Mouse (Mus musculus) lung, postnatal 14 days (tissue): ENCODE results near the gene Socs1.

Experiments used
- DNase-seq: peaks from one replicate; pipeline ENCODE4 v3.0.0; 2021

The Socs1 gene

DNA sequence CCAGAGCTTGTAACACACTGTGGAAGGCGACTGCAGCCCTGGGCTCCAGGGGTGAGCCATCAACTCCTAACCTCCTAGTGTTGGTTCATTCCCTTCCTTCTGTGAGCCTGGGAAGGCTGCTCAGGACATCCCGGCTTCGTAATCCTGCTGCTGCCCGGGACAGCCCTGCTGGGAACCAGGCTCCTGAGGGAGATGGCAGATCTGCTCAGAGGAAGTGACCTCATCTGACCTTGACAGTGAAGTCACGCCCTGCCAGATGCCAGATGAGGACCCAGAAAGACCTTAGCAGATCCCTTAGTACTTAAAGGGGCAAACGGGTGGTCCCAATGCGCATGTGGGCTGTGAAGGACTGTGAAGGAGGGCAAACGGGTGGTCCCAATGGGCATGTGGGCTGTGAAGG, 24.2 kb downstream of the Socs1 start:
- DNase-seq = no peak

DNA sequence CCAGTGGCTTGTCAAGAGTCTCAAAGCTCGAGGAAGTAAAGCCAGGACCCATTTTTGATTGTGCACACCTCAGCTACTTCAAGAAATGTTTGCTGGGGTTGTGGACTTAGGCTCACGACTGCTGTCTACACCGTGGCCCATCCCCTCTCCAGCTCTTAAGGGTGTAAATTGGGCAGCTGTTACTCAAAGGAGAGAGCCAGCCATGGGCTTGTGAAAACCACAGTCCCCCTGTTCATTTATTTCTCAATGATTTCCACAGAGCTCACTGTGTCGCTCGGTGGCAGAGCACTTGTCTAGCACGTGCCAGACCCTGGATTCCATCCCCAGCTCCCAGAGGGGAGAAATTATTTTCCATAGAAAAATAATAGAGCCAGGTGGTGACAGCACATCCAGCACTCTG, 29.2 kb downstream of the Socs1 start:
- DNase-seq = no peak

DNA sequence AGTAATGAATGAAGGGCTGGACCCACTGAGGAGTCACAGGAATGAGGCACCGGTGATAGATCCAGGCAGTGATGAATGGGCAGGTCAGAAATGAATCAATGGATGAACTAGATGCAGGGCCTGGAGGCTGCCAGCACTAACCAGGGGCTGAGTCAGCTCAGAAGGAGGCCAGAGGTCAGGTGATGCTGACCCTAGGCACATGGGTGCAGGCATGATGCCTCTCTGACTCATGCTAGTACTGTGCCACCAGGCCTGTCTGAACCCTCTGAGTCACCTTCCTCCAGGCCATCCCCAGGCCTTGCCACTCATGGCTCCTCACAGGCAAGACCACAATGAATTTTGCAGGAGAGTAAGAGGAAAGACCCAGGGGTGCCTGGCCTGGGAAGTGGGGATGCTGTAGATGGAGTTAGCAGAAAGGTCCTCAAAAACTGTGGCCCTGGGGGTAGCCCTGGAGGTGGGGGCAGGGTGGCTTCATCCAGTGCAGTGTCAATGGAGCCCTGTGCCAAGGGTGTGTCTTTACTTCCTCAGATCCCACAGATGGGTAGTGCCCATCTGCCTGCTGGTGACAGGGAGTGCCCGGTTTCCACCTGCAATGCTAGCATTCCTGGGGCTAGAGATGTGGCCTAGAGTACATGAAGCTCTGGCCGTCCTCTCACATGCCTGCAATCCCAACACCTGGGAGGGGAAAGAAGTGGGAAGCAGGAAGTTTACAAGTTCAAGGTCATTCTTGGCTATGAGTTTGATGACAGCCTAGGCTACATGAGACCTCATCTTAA, 30.6 kb downstream of the Socs1 start:
- no peak for DNase-seq

DNA sequence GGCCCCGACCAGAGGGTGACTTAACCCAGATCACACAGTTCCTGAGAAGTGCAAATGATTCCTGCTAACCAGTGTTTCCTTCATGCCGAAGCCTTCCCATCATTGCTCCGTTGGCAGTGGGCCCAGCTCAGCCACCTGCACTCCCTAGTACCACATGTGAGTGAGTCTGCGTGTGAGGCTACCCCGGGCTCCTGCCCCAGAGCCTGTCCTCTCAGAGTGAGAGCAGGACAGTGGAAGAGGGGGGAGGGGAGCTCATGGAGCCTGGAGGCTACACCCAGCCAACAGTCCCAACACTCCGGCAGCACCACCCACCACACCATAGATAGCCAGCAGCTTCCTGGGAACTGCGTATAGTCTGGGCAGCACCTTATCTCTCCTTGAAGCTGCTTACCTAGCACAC, 35.5 kb downstream of the Socs1 start:
- no peak for DNase-seq

DNA sequence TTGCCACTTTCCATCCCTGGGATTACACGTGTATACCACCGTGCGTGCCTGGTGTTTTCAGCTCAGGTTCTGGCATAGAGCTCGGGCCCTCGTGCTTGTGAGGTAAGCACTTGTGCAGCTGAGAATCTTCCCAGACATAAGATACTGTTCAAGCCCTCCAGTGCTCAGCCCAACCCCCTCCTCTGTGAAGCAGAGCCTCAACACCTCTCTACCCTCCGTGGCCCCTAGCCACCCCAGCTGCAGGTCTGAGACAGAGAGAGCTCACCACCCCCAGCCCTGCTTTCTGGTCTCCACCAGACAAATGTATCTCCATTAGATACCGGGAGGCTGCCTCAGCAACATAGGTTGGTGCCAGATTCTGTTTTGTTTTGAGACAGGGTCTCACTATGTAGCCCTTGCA, 36.1 kb downstream of the Socs1 start:
- DNase-seq = no peak

DNA sequence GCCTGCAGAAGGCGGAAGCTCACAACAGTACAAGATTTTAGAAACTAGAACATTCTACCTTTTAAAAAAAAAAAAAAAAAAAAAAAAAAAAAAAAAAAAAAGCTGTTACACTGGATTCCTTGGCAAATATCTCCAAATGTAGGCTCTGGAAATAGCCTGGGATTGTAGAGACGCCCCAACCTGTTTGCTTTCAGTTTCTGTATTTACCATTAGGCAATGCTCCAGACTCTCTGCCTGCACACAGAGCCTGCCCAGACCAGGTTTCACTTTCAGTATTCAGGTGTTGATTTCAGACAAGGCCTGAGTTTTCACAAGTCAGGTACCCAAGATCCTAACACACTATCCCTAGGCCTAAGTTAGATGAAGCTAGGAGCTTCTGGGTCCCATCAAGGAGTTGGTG, 44.3 kb downstream of the Socs1 start:
- DNase-seq = peak; percentile 43

DNA sequence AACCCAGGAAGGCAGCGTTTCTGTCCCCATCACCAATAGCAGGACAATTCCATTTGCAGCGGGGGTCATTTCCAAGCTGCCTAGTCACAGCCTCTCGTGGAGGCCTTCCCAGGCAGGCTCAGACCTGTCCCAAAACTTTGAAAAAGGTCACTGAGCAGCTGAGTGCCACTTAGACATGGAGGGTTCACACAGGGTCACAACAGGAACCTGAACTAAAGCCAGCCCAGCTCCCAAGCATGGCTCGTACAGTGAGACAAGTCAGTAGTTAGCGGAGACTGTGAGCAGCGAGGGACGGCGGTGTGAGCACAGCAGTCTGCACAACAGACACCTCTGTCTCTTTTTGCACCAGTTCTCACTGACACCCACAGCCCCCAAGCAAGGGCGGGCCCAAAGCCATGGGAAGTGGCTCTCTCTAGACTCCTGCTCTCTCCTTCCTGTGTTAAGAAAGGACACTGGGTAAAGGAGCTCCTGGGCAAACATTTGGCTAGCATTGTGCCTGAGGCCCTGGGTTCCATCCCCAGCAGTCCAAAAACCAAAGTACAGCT, 45.4 kb downstream of the Socs1 start:
- no peak for DNase-seq

DNA sequence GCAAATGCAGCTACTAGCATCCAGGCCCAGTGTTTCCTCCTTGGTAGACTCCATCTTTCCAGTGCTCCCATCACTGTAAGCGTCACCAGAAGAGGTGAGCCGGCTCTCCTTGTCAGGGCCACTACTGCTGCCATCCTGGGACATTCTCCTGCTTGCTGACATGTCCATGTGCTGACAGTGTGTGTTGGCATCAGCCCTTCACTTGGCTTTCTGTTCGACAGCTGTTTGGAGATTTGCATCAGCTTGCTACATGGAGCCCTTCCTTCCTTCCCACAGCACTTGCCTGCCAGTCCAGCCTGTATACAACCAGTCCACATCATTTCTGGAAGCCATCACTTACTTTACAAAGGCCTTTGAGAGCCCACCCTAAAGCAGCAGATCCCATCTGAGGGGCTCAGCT, 46.5 kb downstream of the Socs1 start:
- no peak for DNase-seq

DNA sequence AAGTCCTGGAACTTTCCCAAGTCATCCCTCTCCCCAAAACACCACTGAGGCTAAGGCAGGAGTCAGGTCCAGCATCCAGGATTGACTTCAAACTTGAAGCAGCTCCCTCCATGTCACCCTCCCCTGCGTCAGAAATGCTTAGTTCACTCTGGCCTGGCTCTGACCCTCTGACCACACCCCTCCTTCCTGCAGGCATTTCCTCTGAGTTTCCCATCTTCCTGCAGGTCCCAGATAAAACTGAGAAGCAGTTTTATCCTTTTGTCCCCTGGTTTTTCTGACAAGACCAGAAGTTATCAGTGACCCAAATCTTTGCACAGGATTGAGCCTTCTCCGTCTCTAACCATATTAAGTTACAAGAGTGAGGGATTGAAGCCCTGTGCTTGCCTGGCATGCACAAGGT, 47.8 kb downstream of the Socs1 start:
- DNase-seq = peak; percentile 42

DNA sequence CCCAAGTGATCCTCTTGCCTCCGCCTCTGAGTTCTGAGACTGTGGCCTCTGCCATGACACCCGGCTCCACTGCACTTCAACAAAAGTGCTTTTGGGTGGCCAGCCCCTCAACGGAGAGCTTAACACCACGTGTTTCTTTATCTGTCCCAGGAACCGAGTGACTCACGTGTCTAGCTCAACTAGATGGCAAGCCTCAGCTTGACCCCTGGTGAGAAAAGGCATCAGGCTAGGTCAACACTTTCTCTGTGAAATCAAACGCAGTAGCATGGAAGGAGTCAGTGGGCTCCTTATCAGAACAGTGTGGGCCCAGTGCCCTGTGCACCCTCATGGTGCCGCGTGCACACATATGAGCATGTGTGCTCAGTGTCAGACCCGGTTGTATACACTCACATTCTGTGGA, 49.0 kb downstream of the Socs1 start:
- DNase-seq = no peak

DNA sequence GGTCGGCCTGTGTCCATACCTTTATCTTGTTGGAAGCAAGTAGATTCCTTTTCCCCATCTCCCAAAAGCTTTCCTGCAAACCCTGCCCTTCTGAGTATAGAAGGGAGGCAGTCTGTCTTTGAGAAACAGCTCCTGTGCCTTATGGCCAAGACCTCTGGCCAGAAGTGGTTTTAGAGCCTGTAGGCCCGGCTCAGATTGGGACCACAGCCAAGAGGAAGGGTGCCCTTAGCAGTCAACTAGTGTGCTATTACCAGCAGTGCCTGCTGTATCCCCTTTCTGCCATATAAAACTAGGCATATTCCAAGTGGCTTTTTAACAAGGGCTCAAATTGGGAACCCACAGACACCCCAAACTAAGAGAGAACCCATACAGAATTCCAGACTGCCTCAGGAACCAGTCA, 49.6 kb downstream of the Socs1 start:
- peak; percentile 41 for DNase-seq

DNA sequence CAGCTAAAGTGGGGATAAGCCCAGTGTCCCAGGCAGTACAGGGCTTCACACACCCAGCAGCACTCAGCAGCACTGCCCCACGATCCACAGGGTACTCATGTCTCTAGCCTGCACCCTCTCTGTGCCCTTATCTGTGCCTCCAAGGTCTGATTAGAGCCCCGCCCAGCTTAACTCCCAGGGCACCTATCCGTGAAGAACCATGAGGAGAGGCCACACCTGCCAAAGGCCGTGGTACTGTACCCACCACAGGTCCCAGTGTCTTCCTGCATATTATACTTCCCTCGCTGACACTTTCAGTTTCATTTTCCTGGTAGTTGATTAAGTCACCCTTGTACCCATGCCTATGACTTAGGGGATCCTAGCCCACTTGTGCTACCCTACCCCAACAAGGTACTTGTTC, 52.9 kb downstream of the Socs1 start:
- no peak for DNase-seq
